Mouse (Mus musculus): ENCODE measurements around the gene Rcsd1. TPM values are rescaled to one million over a fixed set of nuclear protein-coding genes. Genes with fewer than 3 reads are reported as not detected.

Gene Rcsd1
- polyA plus RNA-seq, 1 experiment from 2014 or later: 14.2 TPM

GRCm38 (mm10) chr1:165702221-165703031 lies 7.1 kb downstream of the Rcsd1 start:
- H3K9ac ChIP-seq (ENCODE audit: low read depth, low read length): no peak overlapping the region
- H3K36me3 ChIP-seq (ENCODE audit: control insufficient read depth, insufficient read depth): no peaks in the 10 kb centered on the region
- H3K4me3 ChIP-seq (ENCODE audit: low read depth, low read length): peak overlapping the region; percentile 5; the same call in 1 of the 2 replicates
- H3K9me3 ChIP-seq (ENCODE audit: control insufficient read depth): no peaks in the 10 kb centered on the region
- H3K27ac ChIP-seq (ENCODE audit: low read depth, low read length): no peak overlapping the region
- no peak for TF ChIP-seq CTCF (IDR thresholded peaks at IDR 0.05; ENCODE audit: low read depth)
- peak overlapping the region; percentile 55 for H3K4me2 ChIP-seq (replicated peaks; ENCODE audit: low read depth)
- H3K27me3 ChIP-seq (replicated peaks; ENCODE audit: control insufficient read depth, insufficient read depth, low read length): no peaks in the 10 kb centered on the region
- whole genome bisulfite sequencing: 25% methylated on average over 19 of the region's 19 CpGs
- ATAC-seq: no peak
- no peaks in the 10 kb centered on the region for H3K4me1 ChIP-seq (replicated peaks; ENCODE audit: control insufficient read depth, insufficient read depth, low read length)

GRCm38 (mm10) chr1:165701562-165701961 lies 8.0 kb downstream of the Rcsd1 start:
- Histone ChIP-seq H3K36me3 (ENCODE audit: control insufficient read depth, insufficient read depth) (no peaks in the 10 kb centered on the region), H3K27ac (ENCODE audit: low read depth, low read length) (no peak overlapping the region), H3K4me3 (ENCODE audit: low read depth, low read length) (no peak overlapping the region), H3K4me1 (replicated peaks; ENCODE audit: control insufficient read depth, insufficient read depth, low read length) (no peaks in the 10 kb centered on the region), H3K9me3 (ENCODE audit: control insufficient read depth) (no peaks in the 10 kb centered on the region), H3K9ac (ENCODE audit: low read depth, low read length) (no peak overlapping the region), H3K27me3 (replicated peaks; ENCODE audit: control insufficient read depth, insufficient read depth, low read length) (no peaks in the 10 kb centered on the region), H3K4me2 (replicated peaks; ENCODE audit: low read depth) (peak overlapping the region; percentile 55; the same call in 1 of the 2 replicates)
- no peak for ATAC-seq
- WGBS: 40% methylated on average over 9 of the region's 9 CpGs
- no peak for TF ChIP-seq CTCF (IDR thresholded peaks at IDR 0.05; ENCODE audit: low read depth)

DNA sequence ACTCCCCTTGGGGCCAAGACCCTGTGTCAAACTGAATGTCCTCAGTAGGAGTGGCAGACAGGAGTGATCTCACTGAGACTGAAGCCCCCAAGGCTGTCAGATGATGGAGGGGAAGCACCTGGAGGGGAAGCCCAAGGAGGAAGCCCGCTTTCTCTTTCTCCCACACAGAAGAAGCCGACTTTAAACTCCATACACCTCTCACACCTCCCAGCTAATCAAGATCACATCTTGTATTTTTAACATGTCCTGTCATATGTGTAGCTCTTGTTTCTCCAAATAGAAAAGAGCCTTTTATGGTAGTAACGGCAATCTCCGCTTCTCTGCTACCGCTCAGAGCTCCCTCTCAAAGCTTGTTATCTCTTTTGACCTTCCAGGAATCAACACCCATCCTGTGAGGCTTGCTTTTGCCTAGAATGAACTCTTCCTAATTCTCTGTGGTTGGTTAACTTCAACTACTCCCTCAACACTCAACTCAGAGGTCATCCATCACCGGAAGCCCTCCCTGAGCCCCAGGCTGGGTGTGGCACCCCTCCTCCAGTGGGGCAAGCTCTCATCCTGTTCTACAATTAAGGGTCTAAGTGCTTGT lies 8.5 kb downstream of the Rcsd1 start:
- Histone ChIP-seq H3K27me3 (replicated peaks; ENCODE audit: control insufficient read depth, insufficient read depth, low read length) (no peaks in the 10 kb centered on the region), H3K4me1 (replicated peaks; ENCODE audit: control insufficient read depth, insufficient read depth, low read length) (no peaks in the 10 kb centered on the region), H3K9me3 (ENCODE audit: control insufficient read depth) (no peaks in the 10 kb centered on the region), H3K4me3 (ENCODE audit: low read depth, low read length) (no peak overlapping the region), H3K4me2 (replicated peaks; ENCODE audit: low read depth) (peak overlapping the region; percentile 21; the same call in 1 of the 2 replicates), H3K36me3 (ENCODE audit: control insufficient read depth, insufficient read depth) (no peaks in the 10 kb centered on the region), H3K27ac (ENCODE audit: low read depth, low read length) (no peak overlapping the region), H3K9ac (ENCODE audit: low read depth, low read length) (no peak overlapping the region)
- no peak for ATAC-seq
- 43% methylated on average over 6 of the region's 6 CpGs for WGBS
- TF ChIP-seq CTCF (IDR thresholded peaks at IDR 0.05; ENCODE audit: low read depth): no peak

DNA sequence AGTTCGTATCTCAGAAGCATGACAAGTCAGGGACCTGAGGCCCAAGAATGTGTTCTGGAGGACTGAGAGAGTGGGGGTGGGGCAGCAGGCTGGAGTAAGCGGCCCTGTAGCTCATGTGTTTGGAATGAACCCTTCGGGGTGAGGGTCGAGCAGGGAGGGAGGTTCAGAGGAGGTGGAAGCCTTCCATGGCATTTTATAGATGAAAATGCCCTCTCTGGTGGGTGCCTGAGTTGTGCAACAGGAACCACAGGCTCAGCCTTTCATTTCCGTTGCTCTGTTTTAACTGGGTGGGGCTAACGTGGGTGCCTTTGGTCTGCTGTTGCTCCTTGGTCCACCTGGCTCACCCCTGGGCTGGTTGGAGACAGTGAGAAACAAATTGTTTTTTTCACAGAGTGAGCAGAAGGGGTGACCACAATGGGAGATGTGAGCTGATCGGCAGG lies 9.2 kb downstream of the Rcsd1 start:
- Histone ChIP-seq H3K9me3 (ENCODE audit: control insufficient read depth) (no peaks in the 10 kb centered on the region), H3K4me1 (replicated peaks; ENCODE audit: control insufficient read depth, insufficient read depth, low read length) (no peaks in the 10 kb centered on the region), H3K27ac (ENCODE audit: low read depth, low read length) (no peak overlapping the region), H3K27me3 (replicated peaks; ENCODE audit: control insufficient read depth, insufficient read depth, low read length) (no peaks in the 10 kb centered on the region), H3K36me3 (ENCODE audit: control insufficient read depth, insufficient read depth) (no peaks in the 10 kb centered on the region), H3K4me2 (replicated peaks; ENCODE audit: low read depth) (no peak overlapping the region), H3K9ac (ENCODE audit: low read depth, low read length) (no peak overlapping the region), H3K4me3 (ENCODE audit: low read depth, low read length) (no peak overlapping the region)
- ATAC-seq: no peak
- WGBS: 45% methylated on average over 7 of the region's 7 CpGs
- TF ChIP-seq CTCF (IDR thresholded peaks at IDR 0.05; ENCODE audit: low read depth): no peak

- Histone ChIP-seq H3K9ac (ENCODE audit: low read depth, low read length) (no peak overlapping the region), H3K4me3 (ENCODE audit: low read depth, low read length) (no peak overlapping the region), H3K4me1 (replicated peaks; ENCODE audit: control insufficient read depth, insufficient read depth, low read length) (no peaks in the 10 kb centered on the region), H3K36me3 (ENCODE audit: control insufficient read depth, insufficient read depth) (no peaks in the 10 kb centered on the region), H3K4me2 (replicated peaks; ENCODE audit: low read depth) (no peak overlapping the region), H3K27ac (ENCODE audit: low read depth, low read length) (no peak overlapping the region), H3K27me3 (replicated peaks; ENCODE audit: control insufficient read depth, insufficient read depth, low read length) (no peaks in the 10 kb centered on the region), H3K9me3 (ENCODE audit: control insufficient read depth) (no peaks in the 10 kb centered on the region)
- 67% methylated on average over 8 of the region's 8 CpGs for WGBS
- no peak for TF ChIP-seq CTCF (IDR thresholded peaks at IDR 0.05; ENCODE audit: low read depth)
- no peak for ATAC-seq
Observed at GRCm38 (mm10) chr1:165697701-165698100, 11.9 kb downstream of the Rcsd1 start.

DNA sequence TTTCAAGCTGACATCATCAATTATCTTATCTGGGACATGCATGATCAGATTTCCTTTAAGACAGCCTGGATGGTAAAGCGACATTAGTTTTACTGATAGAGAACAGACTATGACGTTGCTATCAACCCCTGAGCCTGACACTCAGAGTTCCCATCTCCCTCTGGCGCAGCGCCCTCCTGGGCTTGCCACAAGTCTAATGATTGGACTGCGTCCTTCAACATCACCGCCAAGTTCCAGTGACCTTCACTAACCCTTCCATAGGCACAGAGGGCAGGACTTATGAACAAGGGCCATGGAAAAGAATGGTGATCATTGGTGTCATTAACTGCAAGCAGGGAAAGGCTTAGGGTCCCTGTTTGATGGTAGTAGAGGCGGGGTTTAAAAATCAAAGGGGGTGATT lies 12.7 kb downstream of the Rcsd1 start:
- no peak overlapping the region for H3K4me2 ChIP-seq (replicated peaks; ENCODE audit: low read depth)
- no peak overlapping the region for H3K4me3 ChIP-seq (ENCODE audit: low read depth, low read length)
- H3K9me3 ChIP-seq (ENCODE audit: control insufficient read depth): no peaks in the 10 kb centered on the region
- no peak overlapping the region for H3K27ac ChIP-seq (ENCODE audit: low read depth, low read length)
- no peak overlapping the region for H3K9ac ChIP-seq (ENCODE audit: low read depth, low read length)
- H3K4me1 ChIP-seq (replicated peaks; ENCODE audit: control insufficient read depth, insufficient read depth, low read length): no peaks in the 10 kb centered on the region
- TF ChIP-seq CTCF (IDR thresholded peaks at IDR 0.05; ENCODE audit: low read depth): no peak
- H3K27me3 ChIP-seq (replicated peaks; ENCODE audit: control insufficient read depth, insufficient read depth, low read length): no peaks in the 10 kb centered on the region
- no peak for ATAC-seq
- no peaks in the 10 kb centered on the region for H3K36me3 ChIP-seq (ENCODE audit: control insufficient read depth, insufficient read depth)
- WGBS: 73% methylated on average over 7 of the region's 7 CpGs

Measured in intestine, postnatal 0 days (tissue).